Mouse (Mus musculus): ENCODE measurements at regions not wholly inside any gene's neighbourhood (a gene's known extent, or its start where the extent isn't known, plus 50 kb on each side); places are given as distances from the start of the nearest gene placed in this dataset.

DNA sequence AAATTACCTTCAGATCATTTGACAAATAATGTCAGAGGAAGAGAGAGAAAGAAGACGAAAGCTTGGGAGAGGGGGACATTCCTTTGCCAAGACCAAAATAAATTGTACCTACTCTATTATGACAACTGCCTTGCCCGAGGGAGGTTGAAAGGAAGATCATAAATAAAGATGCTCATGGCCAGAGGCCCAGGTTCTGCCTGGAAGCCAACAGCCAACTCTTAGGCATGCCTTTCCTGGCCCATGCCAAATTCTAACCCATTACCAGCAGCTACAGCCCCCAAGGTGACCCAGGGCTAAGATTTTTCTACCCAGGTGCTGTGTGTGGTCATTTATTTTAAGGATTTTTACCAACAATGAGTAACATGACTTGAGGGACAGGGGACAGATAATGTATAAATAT is 54.9 kb downstream of the Cbln1 start:
- no peak for DNase-seq (ENCODE audit: low spot score)

GRCm38 (mm10) chr8:87415051-87415630 is 57.3 kb downstream of the Cbln1 start:
- DNase-seq (ENCODE audit: low spot score): no peak

DNA sequence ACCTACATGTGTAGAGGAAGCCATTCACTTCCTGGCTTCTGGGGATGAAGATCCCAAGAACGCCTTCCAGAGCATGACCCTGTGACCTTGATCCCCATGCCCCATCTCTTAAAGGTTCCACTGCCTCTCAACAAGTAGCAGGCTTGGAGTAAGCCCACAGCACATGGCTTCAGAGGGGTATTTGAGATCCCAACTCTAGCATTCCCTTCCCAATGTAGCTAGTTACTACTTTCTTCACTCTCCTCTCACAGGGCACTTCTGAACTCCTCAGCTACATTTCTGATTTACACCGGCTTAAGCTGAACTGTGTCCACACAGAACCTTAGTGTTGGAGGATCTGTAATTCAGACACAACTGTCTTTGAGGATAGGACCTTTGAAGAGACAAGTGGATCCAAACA is 83.4 kb downstream of the Cbln1 start:
- DNase-seq (ENCODE audit: low spot score): no peak

- no peak for DNase-seq (ENCODE audit: low spot score)
Observed at GRCm38 (mm10) chr8:87383527-87384206, 88.7 kb downstream of the Cbln1 start.

DNA sequence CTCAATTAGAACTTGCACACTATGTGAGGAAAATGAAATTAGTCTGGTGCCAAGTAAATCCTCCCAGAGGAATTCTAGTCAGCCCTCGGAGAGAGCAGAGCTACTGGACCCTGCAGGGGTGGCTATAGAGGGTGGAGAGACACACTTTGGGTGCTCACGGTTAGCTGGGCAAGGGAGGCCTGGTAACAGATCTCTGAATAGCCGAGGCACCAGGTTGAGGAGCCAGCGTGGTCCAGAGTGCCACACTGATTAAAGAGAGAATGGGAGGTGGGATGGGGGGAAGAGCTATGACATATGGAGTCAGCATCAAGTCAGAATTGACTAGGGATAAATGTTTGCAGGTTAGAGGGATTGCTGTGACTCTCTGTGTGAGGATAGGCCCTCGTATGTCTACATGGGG is 90.1 kb downstream of the Cbln1 start:
- DNase-seq (ENCODE audit: low spot score): no peak

GRCm38 (mm10) chr8:87380791-87381190 is 91.6 kb downstream of the Cbln1 start:
- DNase-seq (ENCODE audit: low spot score): no peak

- DNase-seq (ENCODE audit: low spot score): no peak
Observed at GRCm38 (mm10) chr8:87379296-87379695, 93.1 kb downstream of the Cbln1 start.

- DNase-seq (ENCODE audit: low spot score): no peak
Observed at GRCm38 (mm10) chr8:87374044-87374443, 98.4 kb downstream of the Cbln1 start.

- no peak for DNase-seq (ENCODE audit: low spot score)
Observed at GRCm38 (mm10) chr8:87373535-87373934, 98.9 kb downstream of the Cbln1 start.

DNA sequence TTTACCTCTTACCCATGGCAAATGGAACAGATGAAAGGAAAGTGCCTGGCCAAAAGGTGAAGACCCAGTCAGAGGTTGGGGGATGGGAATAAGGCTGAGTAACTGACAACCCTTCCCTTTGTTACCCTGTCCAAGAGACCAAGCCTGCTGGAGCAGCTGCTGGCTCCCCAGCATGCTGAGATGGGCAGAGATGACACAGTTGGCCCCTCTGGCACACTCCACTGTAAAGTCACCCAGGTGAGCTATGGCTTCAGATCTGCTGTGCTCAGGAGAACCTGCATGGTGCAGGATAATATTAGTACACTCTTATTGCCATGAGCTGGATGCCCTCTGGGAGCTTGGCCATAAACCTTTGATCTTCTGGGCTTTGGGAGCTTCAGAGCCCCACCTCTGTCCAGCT is 100.3 kb downstream of the Cbln1 start:
- no peak for DNase-seq (ENCODE audit: low spot score)

- DNase-seq (ENCODE audit: low spot score): no peak
Observed at GRCm38 (mm10) chr8:87370194-87370593, 102.2 kb downstream of the Cbln1 start.

DNA sequence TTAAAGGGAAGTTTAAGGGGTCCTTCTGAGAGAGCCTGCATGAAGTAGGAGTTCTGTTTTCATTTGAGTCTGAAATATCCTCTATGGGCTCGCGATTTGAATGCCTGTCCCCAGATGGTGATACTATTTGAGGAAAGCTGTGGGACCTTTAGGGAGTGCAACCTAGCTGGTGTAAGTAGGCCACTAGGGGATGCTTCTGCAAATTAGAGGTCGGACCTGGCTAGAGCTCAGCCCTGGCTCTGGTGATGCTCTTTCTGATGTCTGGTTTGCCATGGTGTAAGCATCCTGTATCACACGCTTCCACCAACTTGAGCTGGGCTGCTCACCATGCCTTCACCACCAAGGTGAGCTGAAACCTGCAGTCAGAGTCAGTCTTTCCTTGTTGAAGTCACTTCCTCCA is 121.9 kb downstream of the Cbln1 start:
- no peak for DNase-seq (ENCODE audit: low spot score)

DNA sequence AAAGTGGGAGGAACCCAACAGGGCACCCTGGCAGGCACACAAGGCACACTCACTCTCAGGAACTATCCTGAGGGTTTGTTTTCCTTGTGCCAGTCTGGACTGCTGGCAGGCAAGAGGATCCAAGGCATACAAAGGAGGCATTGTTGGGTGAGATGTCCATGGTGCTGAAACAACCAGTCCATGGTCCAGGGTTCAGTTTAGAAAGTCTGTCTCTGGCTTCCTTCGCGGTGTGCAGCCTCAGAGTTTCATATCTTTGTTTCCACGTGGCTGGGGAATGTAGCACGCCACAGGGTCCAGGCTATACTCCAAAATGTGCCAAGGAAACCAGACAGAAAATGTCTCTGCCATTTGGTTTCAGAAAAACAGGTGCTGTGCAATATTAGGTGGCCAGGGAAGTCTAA is 122.6 kb downstream of the Cbln1 start:
- DNase-seq (ENCODE audit: low spot score): no peak

GRCm38 (mm10) chr8:87329371-87329770 is 143.0 kb downstream of the Cbln1 start:
- no peak for DNase-seq (ENCODE audit: low spot score)

DNA sequence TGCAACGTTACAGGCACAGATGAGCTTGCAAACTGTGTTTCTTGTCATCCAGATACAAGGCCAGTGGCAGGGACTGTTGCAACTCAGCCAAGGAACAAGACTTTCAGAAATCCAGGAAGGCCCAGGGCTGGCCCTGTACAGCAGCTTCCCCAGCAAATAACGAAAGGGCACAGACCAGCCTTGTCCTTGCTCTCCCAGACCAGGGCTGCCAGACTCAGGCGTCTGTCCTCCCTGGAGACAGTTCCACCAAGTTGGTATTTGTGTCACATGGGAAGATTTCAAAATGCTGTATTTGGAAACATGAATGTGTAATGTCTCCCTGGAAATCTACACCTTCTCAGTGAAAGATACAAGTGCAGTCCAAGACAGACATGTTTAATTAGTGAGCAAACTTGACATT is 157.8 kb downstream of the Cbln1 start:
- DNase-seq (ENCODE audit: low spot score): no peak

- DNase-seq (ENCODE audit: low spot score): no peak
Observed at GRCm38 (mm10) chr8:87311282-87311681, 161.1 kb downstream of the Cbln1 start.

DNA sequence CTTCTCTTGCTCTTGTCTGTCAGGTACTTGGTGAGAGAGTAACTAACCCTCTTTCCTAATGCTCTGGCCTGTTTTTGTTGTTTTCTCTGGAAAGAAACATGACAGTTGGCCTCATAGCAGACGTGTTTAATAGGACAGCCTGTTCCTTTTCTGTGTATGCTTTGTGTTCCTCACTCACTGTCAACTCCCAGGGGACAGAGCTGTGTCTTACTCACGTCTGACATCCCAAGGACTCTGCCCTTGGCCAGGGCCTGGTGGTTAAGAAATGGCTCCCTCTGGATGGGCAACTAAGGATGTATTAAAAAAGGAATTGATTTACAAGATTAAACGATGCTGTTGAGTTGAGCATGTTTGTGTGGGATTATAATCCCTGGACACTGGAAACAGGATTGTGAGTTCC is 164.1 kb downstream of the Cbln1 start:
- DNase-seq (ENCODE audit: low spot score): no peak

- DNase-seq (ENCODE audit: low spot score): no peak
Observed at GRCm38 (mm10) chr8:87305001-87305400, 167.4 kb downstream of the Cbln1 start.

GRCm38 (mm10) chr8:87303522-87303921 is 168.9 kb downstream of the Cbln1 start:
- no peak for DNase-seq (ENCODE audit: low spot score)

GRCm38 (mm10) chr8:87297761-87298160 is 174.6 kb downstream of the Cbln1 start:
- no peak for DNase-seq (ENCODE audit: low spot score)

DNA sequence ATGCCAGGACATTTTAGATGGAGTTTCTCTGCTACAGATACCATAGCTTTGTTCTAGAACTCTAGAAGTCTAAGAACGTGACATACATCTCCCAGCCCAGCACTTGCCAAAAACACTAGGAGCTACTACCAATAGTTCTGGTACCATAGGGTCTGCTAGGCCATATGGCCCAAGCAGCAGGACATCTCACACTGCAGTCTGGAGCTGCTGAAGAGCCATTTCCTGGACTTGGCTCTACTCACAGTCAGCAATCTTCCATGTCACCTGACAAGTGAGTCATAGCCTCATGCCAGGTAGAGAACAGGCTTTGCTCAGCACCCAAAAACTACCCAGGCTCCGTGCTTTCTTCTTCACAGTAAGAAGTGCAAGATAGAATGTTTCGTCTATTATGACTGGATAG is 175.1 kb downstream of the Cbln1 start:
- DNase-seq (ENCODE audit: low spot score): no peak

DNA sequence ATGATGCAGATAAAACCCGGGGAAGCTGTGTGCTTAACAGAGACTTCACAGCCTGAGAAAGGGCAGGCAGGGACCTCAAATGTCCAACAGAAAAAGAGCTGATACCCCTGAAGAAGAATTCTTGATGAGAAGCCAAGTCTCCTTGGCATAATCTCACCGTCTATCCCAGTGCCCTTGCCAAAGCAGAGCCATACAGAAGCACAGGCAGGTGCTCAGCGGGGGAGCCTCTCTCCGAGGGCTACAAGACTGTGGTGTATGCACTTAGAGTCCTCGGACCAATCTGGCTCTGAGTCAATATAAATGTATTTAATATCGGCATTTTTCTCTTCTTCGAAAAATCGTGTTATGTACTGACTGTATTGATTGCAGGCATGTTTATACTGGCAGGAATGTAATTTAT is 186.3 kb downstream of the Cbln1 start:
- DNase-seq (ENCODE audit: low spot score): no peak

- DNase-seq (ENCODE audit: low spot score): no peak
Observed at GRCm38 (mm10) chr8:87284356-87284755, 188.1 kb downstream of the Cbln1 start.

DNA sequence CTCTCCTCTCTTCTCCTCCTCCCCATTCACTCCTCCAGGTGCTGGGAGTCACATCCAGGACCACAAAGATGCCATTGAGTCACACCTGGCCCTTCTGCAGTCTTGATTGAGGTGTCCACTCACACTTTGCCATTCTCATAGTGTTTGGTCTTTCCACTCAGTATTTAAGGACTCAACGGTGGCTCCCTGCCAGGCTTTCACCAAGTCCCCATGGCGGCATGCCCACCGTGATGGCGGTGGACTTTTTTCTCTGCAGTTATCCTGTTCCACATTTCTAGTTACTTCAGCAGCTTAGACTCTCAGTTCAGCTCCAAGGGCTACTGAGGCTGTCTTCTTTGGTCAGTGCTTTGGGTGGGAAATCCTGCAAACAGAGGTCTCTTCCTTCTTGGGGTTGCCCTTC is 189.9 kb downstream of the Cbln1 start:
- DNase-seq (ENCODE audit: low spot score): no peak
